Mouse (Mus musculus) liver, adult (tissue): ENCODE results near the gene Pus7.
A peak's percentile ranks its signal among the peaks of the same experiment; 100 is the strongest.

Experiments
- GATA4 ChIP-seq: IDR thresholded peaks from 2 replicates; pipeline ENCODE4 v1.6.1; 2014; ENCODE audit warnings: mild to moderate bottlenecking, low read length; ENCODE audit not compliant: insufficient replicate concordance

The Pus7 gene

GRCm38 (mm10) chr5:23782931-23783877 is at the start of gene Pus7:
Pus7 (minus strand) TSS chr5:23783711.
- no peak for TF ChIP-seq GATA4

- no peak for TF ChIP-seq GATA4
Observed at GRCm38 (mm10) chr5:23830897-23831752, 47.6 kb upstream of the Pus7 start.

GRCm38 (mm10) chr5:23826321-23827004 is 43.0 kb upstream of the Pus7 start:
- no peak for TF ChIP-seq GATA4

GRCm38 (mm10) chr5:23824171-23824733 is 40.7 kb upstream of the Pus7 start:
- no peak for TF ChIP-seq GATA4

GRCm38 (mm10) chr5:23822306-23822705 is 38.8 kb upstream of the Pus7 start:
- no peak for TF ChIP-seq GATA4

- TF ChIP-seq GATA4, result no peak
Observed at GRCm38 (mm10) chr5:23816681-23817080, 33.2 kb upstream of the Pus7 start.

GRCm38 (mm10) chr5:23814841-23815240 is 31.3 kb upstream of the Pus7 start:
- no peak for TF ChIP-seq GATA4

- TF ChIP-seq GATA4, result no peak
Observed at GRCm38 (mm10) chr5:23792726-23793125, 9.2 kb upstream of the Pus7 start.

- no peak for TF ChIP-seq GATA4
Observed at GRCm38 (mm10) chr5:23789078-23789612, 5.6 kb upstream of the Pus7 start.

- no peak for TF ChIP-seq GATA4
Observed at GRCm38 (mm10) chr5:23788390-23788830, 4.9 kb upstream of the Pus7 start.

- TF ChIP-seq GATA4, result peak; percentile 65; the same call in 1 of the 2 replicates
Observed at GRCm38 (mm10) chr5:23787536-23788389, 4.3 kb upstream of the Pus7 start, which contains the start of gene Rint1. Rint1 (plus strand) TSS chr5:23787711.

GRCm38 (mm10) chr5:23782051-23782810 is 1.3 kb downstream of the Pus7 start:
- TF ChIP-seq GATA4, result no peak

- TF ChIP-seq GATA4, result no peak
Observed at GRCm38 (mm10) chr5:23781172-23781571, 2.3 kb downstream of the Pus7 start.

- no peak for TF ChIP-seq GATA4
Observed at GRCm38 (mm10) chr5:23780516-23780915, 3.0 kb downstream of the Pus7 start.
